Mouse (Mus musculus) retina, embryonic 14.5 days (tissue): ENCODE measurements around the gene Mrpl54.
A peak's percentile ranks its signal among the peaks of the same experiment; 100 is the strongest.
"Not testable (repeated sequence)": the region's sequence is repeated elsewhere in the genome, so short reads cannot be mapped to it uniquely, and the experiment has no call there.

Experiments
- DNase-seq: peaks from one replicate; pipeline ENCODE4 v3.0.0-alpha.2; 2015; ENCODE audit warnings: low spot score

Gene Mrpl54

GRCm38 (mm10) chr10:81229735-81230437, 36.8 kb downstream of the Mrpl54 start:
- DNase-seq = no peak

DNA sequence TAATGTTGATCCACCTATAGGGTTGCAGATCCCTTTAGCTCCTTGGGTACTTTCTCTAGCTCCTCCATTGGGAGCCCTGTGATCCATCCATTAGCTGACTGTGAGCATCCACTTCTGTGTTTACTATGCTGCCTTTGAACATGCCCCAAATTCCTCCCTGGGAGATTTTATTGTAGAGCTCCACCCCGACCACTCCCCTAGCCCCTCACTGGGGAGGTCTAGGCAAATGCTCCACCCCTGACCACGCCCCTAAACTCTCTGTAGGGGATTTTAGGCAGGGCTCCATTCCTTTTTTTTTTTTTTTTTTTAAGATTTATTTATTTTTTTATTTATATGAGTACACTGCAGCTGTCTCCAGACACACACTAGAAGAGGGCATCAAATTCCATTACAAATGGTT, 43.0 kb downstream of the Mrpl54 start:
- DNase-seq = not testable (repeated sequence)

- no peak for DNase-seq
Measured at GRCm38 (mm10) chr10:81221402-81222015, 45.2 kb downstream of the Mrpl54 start.

DNA sequence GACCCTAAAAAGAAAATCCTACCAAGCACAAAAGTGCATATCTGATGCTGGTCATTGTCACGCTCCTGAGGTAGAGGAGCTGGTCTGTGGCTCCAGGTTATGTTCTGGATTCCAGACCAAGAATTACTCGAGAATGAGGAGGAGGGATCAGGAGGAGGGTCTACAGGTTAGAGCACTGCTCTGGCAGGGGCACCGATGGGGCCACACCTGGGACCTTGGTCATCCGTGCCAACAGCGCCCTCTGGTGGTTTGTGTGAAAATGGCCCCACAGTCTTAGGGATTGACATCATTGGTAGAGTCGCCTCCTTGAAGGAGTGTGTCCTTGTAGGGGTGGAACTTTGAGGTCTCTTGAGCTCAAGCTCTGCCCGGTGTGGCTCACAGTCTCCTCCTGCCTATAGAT, 48.8 kb downstream of the Mrpl54 start:
- peak; percentile 69 for DNase-seq

DNA sequence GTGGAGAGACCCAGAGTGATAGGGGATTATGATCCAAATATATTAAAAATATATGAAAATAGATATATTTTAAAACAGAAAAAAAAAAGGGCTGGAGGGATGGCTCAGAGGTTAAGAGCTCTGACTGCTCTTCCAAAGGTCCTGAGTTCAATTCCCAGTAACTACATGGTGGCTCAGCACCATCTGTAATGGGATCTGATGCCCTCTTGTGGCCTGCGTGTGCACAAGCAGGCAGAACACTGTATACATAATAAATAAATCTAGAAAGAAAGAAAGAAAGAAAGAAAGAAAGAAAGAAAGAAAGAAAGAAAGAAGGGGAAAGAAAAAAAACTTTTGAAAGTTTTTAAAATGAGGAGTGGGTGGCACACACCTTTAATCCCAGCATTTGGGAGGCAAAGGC, 49.5 kb downstream of the Mrpl54 start:
- DNase-seq = peak; percentile 55

DNA sequence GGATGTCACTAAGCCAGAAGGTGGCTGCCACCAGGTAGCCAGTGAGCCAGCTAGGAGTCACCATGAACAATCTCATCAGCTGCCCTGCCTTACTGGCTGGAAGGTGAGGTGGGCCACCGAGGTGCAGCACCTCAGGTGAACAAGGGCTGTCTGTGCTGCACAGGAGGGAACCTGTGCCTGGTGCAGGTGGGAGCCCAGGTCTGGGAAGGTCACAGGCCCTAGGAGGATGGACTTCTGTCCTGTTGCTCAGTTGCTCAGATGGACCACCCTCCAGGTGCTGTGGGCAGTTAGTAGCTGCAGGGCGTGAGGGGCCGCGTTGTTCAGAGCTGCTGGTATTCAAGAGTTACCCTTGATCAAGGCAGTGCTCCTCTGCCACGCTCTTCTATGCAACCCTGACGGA, 49.9 kb downstream of the Mrpl54 start:
- no peak for DNase-seq

DNA sequence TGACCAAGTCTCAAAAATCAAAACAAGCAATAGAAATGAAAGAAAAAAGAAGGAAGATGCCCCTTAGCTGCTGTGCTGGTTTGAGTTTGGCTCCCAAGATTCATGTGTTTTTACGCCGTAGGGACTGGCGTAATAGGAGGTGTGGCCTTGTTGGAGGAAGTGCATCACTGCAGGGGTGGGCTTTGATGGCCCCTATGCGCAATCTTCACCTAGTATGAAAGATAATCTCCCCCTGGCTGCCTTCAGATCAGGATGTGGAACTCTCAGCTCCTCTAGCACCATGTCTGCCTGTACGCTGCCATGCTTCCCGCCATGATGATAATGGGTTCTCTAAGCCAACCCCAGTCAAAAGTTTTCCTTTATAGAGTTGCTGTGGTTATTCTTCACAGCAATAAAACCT, 50.5 kb downstream of the Mrpl54 start:
- DNase-seq = no peak
